Mouse (Mus musculus): Measurements from ENCODE around the gene Olfr406.

Olfr406 gene

GRCm38 (mm10) chr11:74259508-74259907 is at the start of gene Olfr406:
Gene Olfr406 (plus strand): TSS chr11:74259808.
- no peak for DNase-seq

DNA sequence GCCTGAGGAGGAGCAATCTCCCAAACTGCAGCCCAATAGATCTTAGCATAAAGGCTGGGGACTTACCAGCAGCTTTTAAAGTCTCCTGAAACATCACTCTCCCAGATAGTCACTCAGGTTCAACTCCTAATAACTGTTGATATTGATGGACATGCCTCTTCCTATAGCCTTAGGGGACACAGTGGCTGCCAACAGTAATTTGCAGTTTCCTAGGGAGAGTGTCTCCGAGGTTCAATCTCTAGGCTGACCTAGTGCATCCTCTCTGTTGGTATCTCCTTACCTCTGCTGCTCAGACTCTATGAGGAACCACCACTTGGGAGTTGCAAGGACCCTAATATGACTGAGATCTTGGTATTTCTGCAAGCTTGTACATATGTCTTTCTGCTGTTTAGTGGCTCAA is 48.3 kb upstream of the Olfr406 start, which contains the start of gene Olfr43:
TSS of gene Olfr43 (minus strand) at position 101 of the 400 bp plus-strand sequence.
- no peak for DNase-seq

- no peak for DNase-seq
Measured at GRCm38 (mm10) chr11:74241201-74241600, 18.4 kb upstream of the Olfr406 start.

DNA sequence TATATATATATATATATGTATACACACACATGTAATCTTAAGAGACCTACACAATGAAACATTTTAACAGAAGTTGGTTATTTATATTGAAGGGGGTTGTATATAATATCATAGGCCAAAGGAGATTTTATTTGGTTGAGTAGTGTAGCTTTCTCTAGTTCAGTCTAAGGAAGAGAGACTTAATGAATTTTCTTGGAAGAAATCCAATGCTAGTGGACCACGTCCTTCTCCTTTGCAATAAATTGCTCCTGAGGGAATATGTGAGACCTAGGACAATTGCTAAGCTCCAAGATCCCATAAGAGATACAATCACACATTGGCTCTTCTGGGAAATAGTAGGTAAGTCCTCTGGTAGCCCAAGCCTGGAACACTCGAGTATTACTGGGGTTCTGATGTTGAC is 23.8 kb downstream of the Olfr406 start, which contains the start of gene Olfr59:
TSS of gene Olfr59 (plus strand) at position 301 of the 400 bp plus-strand sequence.
- DNase-seq, result no peak

- no peak for DNase-seq
Measured at GRCm38 (mm10) chr11:74287256-74287655, 27.6 kb downstream of the Olfr406 start.

All from kidney, postnatal 36 days (tissue).